Mouse (Mus musculus) heart, adult 11 months (tissue): ENCODE measurements around the gene Prlhr.

Source experiments
- DNase-seq: peaks from one replicate; pipeline ENCODE4 v3.0.0; 2022

Prlhr gene

DNA sequence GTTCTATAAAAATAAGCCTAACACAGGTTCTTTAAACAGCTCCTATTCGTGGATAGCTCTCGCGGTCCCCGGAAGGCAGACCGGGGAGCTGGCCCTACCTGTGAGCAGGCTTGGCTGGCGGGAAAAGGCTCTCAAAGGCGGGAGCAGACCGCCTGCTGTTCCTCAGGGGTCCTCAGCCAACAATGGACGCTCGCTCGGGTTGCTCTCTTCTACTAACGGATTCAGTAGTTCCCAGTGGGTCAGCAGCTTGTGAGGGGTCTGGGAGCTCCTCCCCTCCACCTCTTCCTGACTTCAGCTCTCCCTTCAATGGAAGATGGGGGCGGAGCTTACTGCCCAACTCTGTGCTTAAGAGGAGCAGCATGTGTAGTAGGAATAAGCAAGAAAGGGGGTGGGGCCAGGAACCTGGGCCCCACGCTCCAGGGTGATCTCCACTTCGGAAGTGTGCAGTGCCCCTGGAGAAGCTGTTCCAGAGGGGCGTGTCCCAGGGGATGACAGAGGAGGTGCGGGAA, at the start of gene Prlhr:
Gene Prlhr, minus strand, starts transcription at position 51 of the 509 bp plus-strand sequence.
- peak; percentile 79 for DNase-seq

DNA sequence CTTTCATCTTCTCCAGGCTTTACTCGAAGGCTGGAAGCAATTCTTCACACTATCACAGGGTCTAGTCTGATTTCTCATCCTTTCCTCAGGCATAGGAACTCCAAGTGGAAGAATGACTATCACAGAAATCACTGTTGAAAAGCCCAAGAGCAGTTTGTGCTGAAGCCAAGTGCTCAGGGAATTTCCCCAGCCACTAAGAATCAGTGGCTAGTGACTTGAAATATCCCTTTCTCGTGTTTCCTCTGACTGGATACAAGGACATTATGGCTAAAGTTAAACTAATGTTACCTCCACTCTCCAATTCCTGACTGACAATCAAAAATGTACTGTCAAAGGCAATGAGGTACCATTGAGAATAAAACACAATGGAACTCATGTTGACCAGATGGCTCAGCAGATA, 47.0 kb upstream of the Prlhr start:
- DNase-seq: no peak

DNA sequence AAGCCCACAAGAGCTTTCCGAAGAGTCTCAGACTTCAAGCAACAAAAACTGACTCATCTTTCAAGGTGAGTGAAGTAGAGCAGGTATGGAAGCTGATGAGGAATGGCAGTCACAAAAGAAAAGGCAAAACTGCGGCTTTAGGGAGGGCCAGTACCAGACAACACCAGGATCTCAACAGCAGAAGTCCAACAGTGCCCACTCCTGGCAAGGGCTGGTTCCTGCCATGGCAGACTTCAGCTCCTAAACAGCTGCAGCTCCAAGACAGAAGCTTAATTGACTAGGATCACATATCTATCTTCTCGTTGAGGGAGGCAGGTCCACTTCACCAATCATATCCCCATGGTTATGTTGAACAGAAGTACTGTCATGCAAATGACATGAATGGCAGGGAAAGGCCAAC, 45.3 kb upstream of the Prlhr start:
- no peak for DNase-seq

DNA sequence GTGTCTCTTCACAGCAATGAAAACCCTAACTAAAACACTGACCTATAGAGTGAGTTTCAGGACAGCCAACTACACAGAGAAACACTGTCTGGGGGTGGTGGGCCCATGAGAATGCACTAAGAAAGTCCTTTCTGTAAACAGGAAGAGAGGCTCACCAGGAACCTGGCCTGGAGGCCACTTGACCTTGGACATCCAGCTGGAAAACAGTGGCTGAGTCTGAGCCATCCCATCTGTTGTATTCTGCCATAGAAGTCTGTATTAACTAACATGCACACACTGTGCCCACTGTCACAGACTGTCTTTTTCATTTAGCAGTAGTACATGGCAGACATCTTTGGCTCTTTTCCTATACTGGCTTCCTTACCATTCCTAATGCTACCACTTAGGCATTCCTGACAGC, 32.1 kb upstream of the Prlhr start:
- peak; percentile 62 for DNase-seq

DNA sequence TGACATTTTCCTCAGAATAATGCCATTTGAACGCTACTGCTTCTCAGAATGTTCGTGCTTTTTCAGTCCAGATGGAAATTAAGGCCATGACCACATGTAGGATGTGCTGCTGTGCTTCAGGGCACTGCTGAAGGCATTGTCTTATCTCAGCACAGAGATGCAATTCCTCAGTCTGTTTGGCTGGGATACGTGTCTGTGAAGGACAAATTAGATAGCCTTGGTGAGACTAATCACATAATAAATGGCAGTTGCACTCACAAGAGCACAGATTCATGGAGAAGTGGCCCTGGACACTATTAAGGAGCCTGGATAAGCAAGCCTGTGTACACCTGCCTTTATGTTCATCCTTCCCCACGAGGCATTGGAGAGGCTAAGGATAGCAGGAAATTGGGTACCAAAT, 29.1 kb upstream of the Prlhr start:
- peak; percentile 24 for DNase-seq

DNA sequence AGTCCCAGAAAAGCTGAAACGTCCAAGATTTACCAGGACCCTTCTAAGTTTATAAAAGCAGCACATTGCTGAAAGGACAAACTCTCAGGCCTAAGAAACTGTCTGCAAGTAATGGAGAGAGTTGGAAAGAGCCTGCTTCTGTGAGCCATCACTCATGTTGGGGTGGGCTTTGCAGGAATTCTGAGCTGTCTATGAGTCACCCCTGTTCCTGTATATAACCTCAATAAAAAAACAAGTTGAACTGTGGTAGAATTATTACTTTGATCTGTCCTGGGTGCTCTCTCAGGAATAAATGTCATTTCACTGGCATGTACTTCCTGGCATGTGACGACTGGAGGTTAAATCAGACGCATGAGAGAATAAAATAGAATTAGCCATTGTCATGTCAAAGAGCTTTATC, 27.7 kb upstream of the Prlhr start:
- DNase-seq: peak; percentile 2

DNA sequence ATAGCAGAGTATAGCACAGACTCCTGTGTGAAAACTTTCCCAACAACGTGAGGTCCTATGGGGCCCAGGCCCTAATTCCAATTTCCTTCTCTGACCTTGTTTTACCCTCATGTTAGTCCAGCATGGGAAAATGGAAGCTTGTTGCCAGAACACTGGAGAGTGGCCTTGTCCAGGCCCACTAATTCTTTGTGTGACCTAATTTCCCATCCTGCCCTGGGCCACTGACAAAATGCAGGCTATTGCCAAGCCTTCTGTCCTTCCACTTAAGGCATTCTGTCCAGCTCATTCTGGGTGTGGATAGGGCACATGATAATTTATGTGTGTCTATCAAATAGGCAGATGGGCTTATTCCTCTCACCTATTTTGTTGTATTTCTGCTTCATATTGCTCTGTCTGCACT, 21.5 kb upstream of the Prlhr start:
- DNase-seq: no peak

DNA sequence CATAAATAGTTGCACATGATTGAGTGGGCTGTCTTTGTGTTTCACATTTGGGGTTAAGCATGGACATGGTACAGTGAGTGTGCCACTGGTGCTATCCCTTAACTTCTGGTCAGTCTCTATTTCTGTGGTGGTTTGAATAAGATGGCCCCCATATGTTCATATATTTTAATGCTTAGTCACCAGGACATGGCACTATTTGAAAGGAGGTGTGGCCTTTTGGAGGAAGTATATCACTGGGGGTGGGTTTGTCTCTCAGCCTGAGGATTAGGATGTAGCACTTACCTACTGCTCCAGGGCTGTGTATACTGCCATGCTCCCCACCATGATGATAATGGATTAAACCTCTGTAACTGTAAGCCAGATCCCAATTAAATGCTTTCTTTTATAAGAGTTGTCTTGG, 17.2 kb upstream of the Prlhr start:
- no peak for DNase-seq

DNA sequence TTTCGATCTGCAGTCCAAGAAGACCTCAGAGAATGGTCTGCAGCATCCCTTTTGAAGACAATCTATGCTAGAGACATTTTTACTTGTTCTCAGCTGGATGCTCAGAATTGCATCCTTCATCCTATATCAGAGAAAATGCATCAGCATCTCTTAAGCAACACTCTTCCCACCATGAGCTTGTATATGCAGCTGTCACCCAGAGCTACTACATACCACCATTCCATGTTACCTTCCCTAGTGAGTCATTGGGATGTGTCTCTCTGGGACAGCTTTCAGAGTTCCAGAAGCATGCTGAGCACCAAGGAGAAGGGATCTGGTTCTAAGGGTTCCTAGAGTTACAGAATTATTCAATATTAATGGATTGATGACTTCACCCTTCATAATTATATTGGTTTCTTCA, 10.8 kb upstream of the Prlhr start:
- DNase-seq: peak; percentile 13

DNA sequence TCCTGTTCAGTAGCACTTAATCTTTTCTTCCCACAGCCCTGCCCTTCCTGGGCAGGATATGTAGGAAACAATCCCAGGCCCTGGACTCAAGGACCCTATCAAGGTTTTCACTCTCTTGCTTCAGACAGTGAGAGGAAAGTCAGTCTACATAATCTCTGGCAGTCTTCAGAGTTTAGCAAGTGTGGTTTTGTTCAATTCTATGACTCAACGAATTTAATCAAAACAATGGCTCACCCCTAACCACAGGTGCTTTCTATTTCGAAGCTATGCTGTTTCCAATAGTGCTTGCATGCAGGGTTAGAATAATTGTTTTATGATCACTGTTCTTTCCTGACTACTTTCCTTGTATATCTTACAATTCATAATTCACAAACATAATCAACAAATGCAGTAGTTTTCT, 9.7 kb upstream of the Prlhr start:
- peak; percentile 17 for DNase-seq

DNA sequence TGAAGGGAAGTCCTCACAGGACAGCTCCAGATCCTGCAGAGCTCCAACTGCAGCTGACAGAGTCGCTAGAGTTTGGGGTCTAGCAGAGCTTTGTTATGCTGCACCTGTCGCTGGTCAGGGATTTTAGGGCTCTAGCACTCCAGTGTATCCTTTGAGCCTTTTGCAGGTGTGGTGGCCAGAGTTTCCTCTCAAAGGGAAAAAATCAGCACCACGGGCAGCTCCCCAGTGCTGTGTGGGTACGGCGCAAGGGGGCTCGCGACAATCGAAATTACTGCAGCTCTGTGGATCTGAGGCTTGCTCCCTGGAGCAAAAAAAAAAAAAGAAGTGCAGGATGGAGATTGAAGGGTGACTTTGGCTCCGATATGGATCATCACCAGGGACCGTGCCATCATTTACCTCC, 742 bp upstream of the Prlhr start:
- DNase-seq: peak; percentile 72

DNA sequence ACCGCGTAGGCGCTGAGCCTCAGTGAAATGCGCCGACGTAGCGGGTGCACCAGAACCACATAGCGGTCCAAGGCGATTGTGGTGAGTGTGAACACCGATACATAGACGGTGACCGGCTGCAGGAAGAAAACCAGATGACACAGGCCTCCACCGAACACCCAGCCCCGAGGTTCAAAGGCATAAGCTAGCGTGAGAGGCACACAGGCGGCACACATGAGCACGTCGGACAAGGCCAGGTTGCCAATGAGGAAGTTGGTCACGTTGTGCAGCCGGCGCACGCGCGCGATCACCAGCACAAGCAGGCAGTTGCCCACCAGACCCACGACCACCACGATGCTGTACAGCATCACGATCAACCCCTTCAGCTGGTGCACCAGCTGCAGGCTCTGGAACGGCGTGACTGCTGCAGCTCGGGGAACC, 506 bp downstream of the Prlhr start:
- DNase-seq: peak; percentile 68

DNA sequence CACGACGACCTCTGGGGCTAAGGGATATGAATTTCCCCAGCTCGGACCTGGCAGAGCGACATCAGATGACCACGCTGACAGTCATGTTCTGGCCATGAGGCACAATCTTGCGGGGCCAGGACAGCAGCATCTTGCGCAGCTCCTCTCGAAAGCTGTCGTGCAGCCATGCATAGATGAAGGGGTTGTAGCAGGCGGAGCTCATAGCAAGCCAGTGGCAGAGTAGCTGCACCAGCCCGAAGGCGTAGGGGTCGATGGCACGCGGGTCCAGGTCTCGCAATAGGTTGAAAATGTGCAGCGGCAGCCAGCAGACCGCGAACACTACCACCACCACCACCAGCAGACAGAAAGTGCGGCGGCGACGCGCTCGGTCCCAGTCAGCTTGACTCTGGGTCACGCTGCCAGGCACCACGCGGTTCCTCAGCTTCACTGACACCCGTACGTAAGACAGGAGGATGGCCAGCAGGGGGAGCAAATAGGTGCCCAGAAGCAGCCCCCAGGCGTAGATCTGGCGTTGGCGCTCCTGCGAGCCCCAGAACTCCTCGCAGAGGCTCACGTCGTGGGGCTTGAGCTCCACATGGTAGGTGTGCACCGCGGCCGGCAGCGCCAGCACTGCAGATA, 1.0 kb downstream of the Prlhr start:
- peak; percentile 93 for DNase-seq

DNA sequence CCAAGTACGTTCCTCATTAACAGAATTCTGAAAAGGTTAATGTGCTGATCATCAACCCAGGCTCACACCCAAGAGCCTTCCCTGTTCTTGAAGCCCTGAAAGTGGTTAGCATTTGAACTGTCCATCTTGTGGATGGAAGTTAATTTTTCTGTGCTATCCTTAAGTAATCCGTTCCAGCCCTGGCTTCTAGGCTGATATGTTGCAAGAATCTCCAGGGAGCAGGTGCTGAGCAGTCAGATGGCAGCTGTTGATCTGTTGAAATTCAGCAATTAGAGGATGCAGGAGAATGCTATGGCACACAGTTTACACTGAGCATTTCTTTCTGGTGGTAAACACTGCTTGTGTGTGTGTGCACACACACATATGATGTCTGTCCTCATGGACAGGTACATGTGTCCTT, 2.4 kb downstream of the Prlhr start:
- peak; percentile 27 for DNase-seq

DNA sequence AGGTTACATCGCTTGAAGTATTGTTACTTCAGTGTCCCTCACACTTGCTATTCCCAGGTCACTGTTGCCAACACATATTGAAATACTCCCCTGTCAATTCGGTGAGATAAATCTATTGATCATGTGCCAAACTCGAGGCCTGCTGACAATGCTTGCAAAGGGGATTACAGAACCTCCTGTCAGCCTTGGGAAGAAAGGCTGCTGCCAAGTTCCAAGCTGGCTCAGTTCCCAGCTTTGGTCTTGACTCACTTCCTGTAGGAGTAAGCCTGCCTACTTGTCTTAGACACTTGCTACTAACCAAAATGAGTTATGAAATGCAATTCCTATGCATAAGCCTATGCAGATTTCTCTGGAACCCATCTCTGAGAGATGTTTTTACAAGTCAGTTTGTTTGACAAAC, 4.2 kb downstream of the Prlhr start:
- peak; percentile 97 for DNase-seq

DNA sequence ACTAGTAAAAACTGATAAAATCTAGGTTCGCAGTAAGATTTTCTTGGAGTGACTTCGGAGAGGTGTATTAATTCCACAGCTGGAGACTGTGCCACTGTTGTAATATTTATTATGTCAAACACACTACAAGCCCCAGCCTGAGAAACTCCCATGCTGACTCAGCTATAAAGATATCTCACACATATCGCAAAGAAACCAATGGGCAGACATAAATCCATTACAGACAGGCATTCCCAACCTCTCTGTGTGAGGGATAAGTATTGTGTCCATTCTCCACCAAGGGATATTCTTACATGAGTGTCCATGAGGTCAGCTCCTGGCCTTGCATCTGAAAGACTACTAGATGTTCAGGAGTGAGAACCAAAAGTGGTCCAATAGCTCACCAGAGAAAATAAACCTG, 4.7 kb downstream of the Prlhr start:
- peak; percentile 66 for DNase-seq

DNA sequence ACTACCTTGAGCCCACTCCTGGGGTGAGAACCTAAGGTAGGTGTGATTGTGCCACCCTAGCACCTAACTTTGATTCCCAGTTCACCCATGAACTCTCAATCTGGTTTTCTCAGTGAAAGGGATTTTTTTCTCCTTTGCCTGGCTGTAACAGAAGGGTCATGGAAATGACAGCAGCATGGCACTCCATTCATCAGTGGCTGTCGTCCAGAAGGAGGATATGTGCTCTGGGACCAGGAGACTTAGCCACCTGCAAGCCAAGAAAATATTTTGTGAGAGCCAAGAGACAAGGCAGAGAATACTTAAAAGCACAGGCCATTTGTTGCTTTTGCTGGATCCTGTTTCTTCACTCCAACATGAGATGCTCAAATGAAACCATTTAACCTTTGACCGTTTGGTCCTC, 6.6 kb downstream of the Prlhr start:
- peak; percentile 84 for DNase-seq

DNA sequence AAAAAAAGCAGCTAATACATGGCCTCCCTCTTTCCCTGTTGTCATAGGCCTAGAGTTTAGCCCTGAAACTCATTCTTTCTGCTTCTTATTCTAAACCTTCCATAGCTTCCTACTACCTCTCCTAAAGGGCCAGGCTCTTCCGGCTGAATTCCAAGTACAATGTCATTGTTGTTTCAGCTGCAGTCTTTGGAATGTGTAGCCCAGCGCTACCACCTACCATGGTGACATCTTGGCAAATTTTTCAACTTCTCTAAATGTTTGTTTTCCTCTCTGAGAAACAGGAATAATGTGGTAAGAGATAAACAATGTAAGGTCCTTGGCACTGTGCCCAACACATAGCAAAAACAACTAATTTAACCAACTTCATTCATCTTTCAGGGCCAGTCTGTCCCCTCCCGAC, 8.4 kb downstream of the Prlhr start:
- peak; percentile 49 for DNase-seq

DNA sequence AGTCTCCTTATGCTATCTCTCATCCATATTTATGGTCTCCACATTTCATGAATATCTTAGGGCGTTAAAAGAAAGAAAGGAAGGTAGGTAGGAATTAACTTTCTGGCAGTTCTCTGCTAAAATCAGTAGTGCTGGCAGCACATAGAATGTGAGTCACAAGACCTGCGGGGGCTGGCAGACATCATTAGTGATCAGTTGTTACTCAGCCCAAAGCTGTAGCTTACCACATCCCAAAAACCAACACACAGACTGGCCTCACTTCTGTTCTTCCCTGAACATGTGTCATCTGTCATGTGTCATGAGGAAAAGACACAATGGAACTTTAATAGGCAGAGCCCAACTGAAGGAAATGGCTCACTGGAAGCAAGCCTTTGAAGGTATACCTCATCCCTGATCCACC, 9.0 kb downstream of the Prlhr start:
- DNase-seq: peak; percentile 73

DNA sequence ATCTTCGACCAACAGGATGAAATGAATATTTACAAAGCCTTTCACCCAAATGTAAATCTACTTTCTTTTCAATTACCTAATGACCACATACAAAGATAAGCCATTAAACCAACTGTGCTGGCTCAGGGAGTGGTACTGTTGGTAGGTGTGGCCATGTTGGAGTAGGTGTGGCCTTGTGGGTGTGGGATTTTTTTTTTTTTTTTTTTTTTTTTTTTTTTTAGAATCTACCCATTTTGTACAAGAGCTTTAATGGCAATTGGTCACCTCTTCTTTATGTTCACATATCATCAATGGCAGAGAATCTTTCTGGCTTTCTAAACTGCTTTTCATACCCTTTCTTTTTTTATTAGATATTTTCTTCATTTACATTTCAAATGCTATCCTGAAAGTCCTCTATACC, 12.3 kb downstream of the Prlhr start:
- DNase-seq: peak; percentile 4

DNA sequence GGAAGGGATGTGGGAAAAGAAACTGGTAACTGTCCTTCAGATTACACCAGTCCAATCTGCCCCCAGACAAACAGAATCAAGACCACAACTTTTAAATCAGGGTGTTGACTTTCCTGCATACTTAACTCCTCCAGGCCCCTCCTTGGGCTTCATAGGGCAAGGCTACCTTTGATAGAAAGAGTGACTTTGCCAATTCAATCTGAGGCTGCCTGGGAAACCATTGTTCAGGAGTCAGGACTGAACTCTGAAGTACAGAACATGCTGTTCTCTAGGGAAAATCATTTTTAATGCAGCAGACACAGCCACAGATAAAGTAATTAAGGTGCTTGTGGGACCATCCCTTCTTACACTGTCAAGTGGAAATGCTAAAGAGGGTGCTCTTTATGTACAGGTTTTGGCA, 27.6 kb downstream of the Prlhr start:
- DNase-seq: peak; percentile 80

DNA sequence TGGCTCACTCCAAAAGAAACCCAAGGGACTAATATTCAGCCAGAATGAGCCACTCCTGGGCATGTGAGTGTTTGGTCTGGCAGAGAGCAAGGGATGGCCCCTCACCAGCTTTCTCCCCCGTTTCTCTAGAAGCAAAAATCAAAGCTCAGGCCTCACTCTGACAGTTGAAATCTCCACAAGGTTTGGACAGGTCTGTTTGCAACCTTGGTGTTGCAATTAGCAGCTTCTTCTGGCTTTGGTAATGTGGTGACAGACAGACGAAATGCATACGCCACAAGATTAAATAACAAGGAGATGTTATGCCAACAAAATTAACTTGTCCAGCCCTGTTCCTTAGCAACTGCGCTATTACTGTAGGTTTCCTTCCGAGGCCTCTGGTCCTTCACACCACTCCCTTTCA, 28.0 kb downstream of the Prlhr start:
- peak; percentile 88 for DNase-seq

DNA sequence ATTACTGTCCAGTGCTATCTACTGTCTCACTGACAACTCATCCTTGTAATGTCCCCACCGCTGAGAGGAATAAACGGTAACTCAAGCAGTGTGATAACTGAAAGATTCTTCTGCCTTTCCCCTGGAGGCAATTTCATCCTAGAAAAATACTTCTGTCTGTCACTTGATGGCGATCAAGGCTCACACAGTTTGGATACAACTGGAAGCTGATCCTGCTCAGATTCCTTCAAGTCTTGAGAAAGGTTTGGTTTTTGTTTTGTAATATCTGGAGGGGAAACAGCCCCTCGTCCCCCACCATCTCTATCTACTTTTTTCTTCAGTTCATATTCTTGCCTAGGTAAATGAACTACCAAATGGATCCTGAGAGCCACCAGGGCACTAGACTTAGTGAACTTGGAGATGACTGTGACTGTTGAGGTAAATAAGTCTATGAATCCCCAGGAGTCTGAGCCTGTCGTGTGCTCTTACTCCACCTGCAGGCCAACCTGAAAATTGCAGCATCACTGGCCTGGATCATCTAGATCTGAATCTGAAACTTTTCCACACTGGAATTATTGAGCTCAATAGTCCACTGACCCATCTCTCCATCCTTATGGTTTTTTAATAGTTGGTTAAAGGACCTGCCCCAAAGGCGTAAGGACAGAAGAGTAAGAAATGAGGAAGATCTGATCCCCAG, 30.4 kb downstream of the Prlhr start:
- peak; percentile 78 for DNase-seq

DNA sequence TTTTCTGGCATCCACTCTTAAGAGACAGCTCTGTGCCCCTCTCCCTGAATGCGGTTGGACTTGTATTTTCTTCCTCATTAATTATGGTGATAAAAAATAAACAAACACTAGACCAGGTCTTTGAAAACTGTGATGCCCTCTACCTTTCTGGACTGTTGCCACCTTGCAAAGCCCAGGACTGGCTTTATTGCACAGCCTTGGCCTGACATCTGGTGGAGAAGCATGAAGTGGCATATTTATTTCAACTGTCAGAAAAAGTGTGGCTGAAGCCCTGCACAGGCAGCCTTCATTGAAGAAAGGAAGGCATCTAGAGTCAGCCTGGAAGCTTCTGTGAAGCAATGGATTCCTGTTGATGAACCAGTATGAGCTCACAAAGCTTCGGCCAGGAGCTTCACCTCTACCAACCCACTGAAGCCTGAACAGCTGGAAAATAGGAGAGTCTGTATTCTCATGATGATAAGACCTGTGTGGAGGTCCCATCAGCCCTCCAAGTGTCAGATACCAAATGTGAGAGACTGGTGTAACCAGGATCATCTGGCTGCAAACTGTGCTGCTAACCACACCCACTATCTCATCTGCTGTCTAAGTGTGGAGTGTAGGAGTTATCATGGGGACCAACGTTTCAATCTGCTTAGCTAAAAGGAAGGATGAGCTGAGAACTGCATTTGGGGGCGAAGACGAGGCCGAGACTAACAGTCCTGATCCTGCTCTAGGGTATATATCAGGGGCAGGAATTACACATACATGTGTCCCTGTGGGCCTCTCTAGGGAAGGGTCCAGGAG, 35.6 kb downstream of the Prlhr start:
- no peak for DNase-seq
